Mouse (Mus musculus) brain, embryonic 14.5 days (tissue): ENCODE measurements around the gene Sh3rf3.

Experiments
- CTCF ChIP-seq: fragments of 200-500 bp; IDR thresholded peaks from 2 replicates; pipeline ENCODE4 v1.5.1; 2012; ENCODE audit warnings: inconsistent platforms, mild to moderate bottlenecking, moderate library complexity, borderline replicate concordance; ENCODE audit not compliant: insufficient read depth, insufficient read length; ENCODE audit errors: extremely low read depth
- POLR2A ChIP-seq: fragments of 200-500 bp; IDR thresholded peaks from 2 replicates; pipeline ENCODE4 v1.6.1; 2012; ENCODE audit warnings: mild to moderate bottlenecking, inconsistent platforms, borderline replicate concordance; ENCODE audit not compliant: poor library complexity, insufficient read depth, insufficient read length, severe bottlenecking; ENCODE audit errors: extremely low read depth

- TF ChIP-seq CTCF (no peak), POLR2A (no peak)
These were observed 82.3 kb downstream of the Sh3rf3 start for GRCm38 (mm10) chr10:58895431-58895830.
